In genomic region chr9:61982940-61983620, GRCm38 (mm10) we compare ENCODE assay signal across 15 mouse cellular contexts. TPM values are rescaled to one million over a fixed set of nuclear protein-coding genes. Genes with fewer than 3 reads are reported as not detected.
DNase-seq lines count a peak whose midpoint lies in the region; ATAC-seq and TF ChIP-seq lines count a peak whose summit lies in the region.
"Had no signal": no experiment of that assay in that cellular context is flagged by ENCODE, and none has a peak within 500 bp of the region (broad histone marks: within the 10 kb centered on the region; RNA-seq: fewer than 3 reads in every experiment).

No protein-coding gene starts in this region.

- H3K9ac ChIP-seq in liver, postnatal 0 days (replicated peaks), result no peak overlapping the region
- no peak overlapping the region for H3K9ac ChIP-seq in liver, embryonic 11.5 days (ENCODE audit: low read depth, low read length)
- H3K9ac ChIP-seq: embryonic facial prominence, embryonic 15.5 days; heart, embryonic 13.5 days; neural tube, embryonic 13.5 days had no signal

- peak overlapping the region; percentile 48; the same call in 1 of the 2 replicates for H3K27ac ChIP-seq in liver, postnatal 0 days (ENCODE audit: low read depth)
- no peak overlapping the region for H3K27ac ChIP-seq in liver, embryonic 11.5 days (ENCODE audit: low read depth, low read length)
- peak overlapping the region; percentile 46 for H3K27ac ChIP-seq in macrophage
- H3K27ac ChIP-seq: embryonic facial prominence, embryonic 15.5 days; heart, embryonic 13.5 days; neural tube, embryonic 13.5 days had no signal

- TF ChIP-seq CTCF in liver, postnatal 0 days (IDR thresholded peaks at IDR 0.05; ENCODE audit: low read depth), result no peak

- ATAC-seq in liver, postnatal 0 days, result no peak
- no peak for ATAC-seq in liver, embryonic 11.5 days (replicated peaks; ENCODE audit: low FRiP score)

- DNase-seq in liver, postnatal 0 days, result no peak
- DNase-seq in liver, embryonic 11.5 days (ENCODE audit: low spot score), result no peak
- peak; percentile 86 for DNase-seq in T-cell, adult 2 months (ENCODE audit: low spot score)
- DNase-seq in thymus, postnatal 14 days, result peak; percentile 54
- DNase-seq in ovary, adult 18-20 months (ENCODE audit: low spot score), result no peak
- DNase-seq in adrenal gland, adult 8-10 months, result no peak
- no peak for DNase-seq in left cerebral cortex, postnatal 36 days (ENCODE audit: low spot score in 2 of 2)
- DNase-seq: adrenal gland, postnatal 10 days; cerebellum, adult 9-10 months; left cerebral cortex, postnatal 4 days; right cerebral cortex, postnatal 4 days had no signal

- peaks cover 3% of the 10 kb centered on the region; the same call in 1 of the 2 replicates for H3K4me1 ChIP-seq in liver, postnatal 0 days (ENCODE audit: insufficient read depth)
- no peaks in the 10 kb centered on the region for H3K4me1 ChIP-seq in liver, embryonic 11.5 days (replicated peaks; ENCODE audit: control insufficient read depth, insufficient read depth, low read length)
- H3K4me1 ChIP-seq: neural tube, embryonic 13.5 days had no signal

- intact Hi-C loops in left cerebral cortex, postnatal 36 days (cut with DNase I), result no loop called here

- no peaks in the 10 kb centered on the region for H3K9me3 ChIP-seq in liver, postnatal 0 days (ENCODE audit: low read length)
- H3K9me3 ChIP-seq in liver, embryonic 11.5 days (ENCODE audit: control insufficient read depth, low read length), result no peaks in the 10 kb centered on the region
- H3K9me3 ChIP-seq: embryonic facial prominence, embryonic 15.5 days; heart, embryonic 13.5 days; neural tube, embryonic 13.5 days had no signal

- H3K4me2 ChIP-seq in liver, postnatal 0 days (ENCODE audit: low read depth, low read length), result no peak overlapping the region
- no peak overlapping the region for H3K4me2 ChIP-seq in liver, embryonic 11.5 days
- H3K4me2 ChIP-seq: embryonic facial prominence, embryonic 15.5 days; heart, embryonic 13.5 days; neural tube, embryonic 13.5 days had no signal

- no peaks in the 10 kb centered on the region for H3K79me2 ChIP-seq in macrophage (ENCODE audit: inconsistent target)

- H3K4me3 ChIP-seq in liver, postnatal 0 days (ENCODE audit: low read depth, low read length), result no peak overlapping the region
- H3K4me3 ChIP-seq in liver, embryonic 11.5 days (ENCODE audit: low read depth, low read length), result no peak overlapping the region
- no peak overlapping the region for H3K4me3 ChIP-seq in macrophage (ENCODE audit: inconsistent target)
- H3K4me3 ChIP-seq: embryonic facial prominence, embryonic 15.5 days; heart, embryonic 13.5 days; neural tube, embryonic 13.5 days had no signal

- no peaks in the 10 kb centered on the region for H3K36me3 ChIP-seq in liver, postnatal 0 days (replicated peaks; ENCODE audit: insufficient read depth, low read length)
- H3K36me3 ChIP-seq in liver, embryonic 11.5 days (ENCODE audit: control insufficient read depth, insufficient read depth, low read length), result no peaks in the 10 kb centered on the region
- H3K36me3 ChIP-seq in macrophage (ENCODE audit: inconsistent target), result no peaks in the 10 kb centered on the region
- H3K36me3 ChIP-seq: embryonic facial prominence, embryonic 15.5 days; heart, embryonic 13.5 days; neural tube, embryonic 13.5 days had no signal

- H3K27me3 ChIP-seq in liver, postnatal 0 days (ENCODE audit: insufficient read depth, low read length), result 0 out of 2 replicates have a peak, but pooled peaks cover 3% of the 10 kb centered on the region
- no peaks in the 10 kb centered on the region for H3K27me3 ChIP-seq in liver, embryonic 11.5 days (replicated peaks; ENCODE audit: control insufficient read depth, insufficient read depth, low read length)
- H3K27me3 ChIP-seq: embryonic facial prominence, embryonic 15.5 days; heart, embryonic 13.5 days; neural tube, embryonic 13.5 days had no signal

- WGBS in liver, postnatal 0 days (ENCODE audit: insufficient replicate concordance), result 74% methylated on average over 7 of the region's 7 CpGs
- 81% methylated on average over 7 of the region's 7 CpGs for WGBS in liver, embryonic 11.5 days
- 70% methylated on average over 7 of the region's 7 CpGs for WGBS in macrophage (ENCODE audit: missing documents)

- no peak for TF ChIP-seq EP300 in liver, postnatal 0 days (IDR thresholded peaks at IDR 0.05; ENCODE audit: low read depth)

RNA-seq across cellular contexts. Expression of gene Kif23, which starts 36.5 kb away (rescaled TPM):
- polyA plus RNA-seq in liver, postnatal 0 days (2015; fragmentation: Nextera tagmentation; extraction: Ambion mirVana), result 23.8 and 28.8 TPM in 2 replicates
- polyA plus RNA-seq in liver, embryonic 11.5 days (2014; fragmentation: Nextera tagmentation; extraction: Ambion mirVana), result 85.1 and 93.8 TPM in 2 replicates
- 100 to 1,000 TPM in 3 of 26 experiments, 10 to 100 TPM in 13, 1 to 10 TPM in 10; 1.9 to 170 (median 15.8) TPM for total RNA-seq in macrophage (2018; cell fraction: chromatin; rRNA removed)
- 10 to 100 TPM in 12 of 26 experiments, 1 to 10 TPM in 14; 5.1 to 45.3 (median 8.1) TPM for total RNA-seq in macrophage (2018; cell fraction: cytosol; rRNA removed)
- 100 to 1,000 TPM in 1 of 26 experiments, 10 to 100 TPM in 14, 1 to 10 TPM in 11; 3.7 to 116 (median 11.9) TPM for total RNA-seq in macrophage (2018; cell fraction: nucleus; rRNA removed)
- polyA plus RNA-seq in macrophage (2018), result 20.8 to 75.1 TPM (median 22.7 TPM) in 3 replicates
- total RNA-seq in adrenal gland, adult 8-10 months (2022), result 1 to 10 TPM; 2.3 to 3.8 (median 3.7) TPM
- 1 to 10 TPM; 2.6 to 3.6 TPM for total RNA-seq in left cerebral cortex, postnatal 36 days (2021)

RNA-seq across cellular contexts. Expression of gene Paqr5, which starts 43.6 kb away (rescaled TPM):
- 0.16 and 0.17 TPM in 2 replicates for polyA plus RNA-seq in liver, postnatal 0 days (2015; fragmentation: Nextera tagmentation; extraction: Ambion mirVana)
- polyA plus RNA-seq in liver, embryonic 11.5 days (2014; fragmentation: Nextera tagmentation; extraction: Ambion mirVana), result 0.14 and 0.41 TPM in 2 replicates
- under 1 TPM in 4 of 26 experiments, not detected in 22; 0.20 to 0.33 (median 0.25) TPM for total RNA-seq in macrophage (2018; cell fraction: chromatin; rRNA removed)
- under 1 TPM in 25 of 26 experiments, not detected in 1; 0.03 to 0.39 (median 0.10) TPM for total RNA-seq in macrophage (2018; cell fraction: cytosol; rRNA removed)
- total RNA-seq in macrophage (2018; cell fraction: nucleus; rRNA removed), result under 1 TPM in 7 of 26 experiments, not detected in 19; 0.13 to 0.64 (median 0.21) TPM
- polyA plus RNA-seq in macrophage (2018), result 0.09 to 0.14 TPM (median 0.11 TPM) in 3 replicates
- total RNA-seq in adrenal gland, adult 8-10 months (2022), result 1 to 10 TPM; 1.9 to 6.4 (median 4.2) TPM
- total RNA-seq in left cerebral cortex, postnatal 36 days (2021), result 1 to 10 TPM; 3.4 to 4.6 TPM

Comparison
In these comparisons a context has a peak if more than half of its experiments do, and no peak if none do; other contexts are left out.
1. DNase-seq: peak in T-cell, adult 2 months (single experiment) and thymus, postnatal 14 days (single experiment); none in liver, postnatal 0 days (single experiment), liver, embryonic 11.5 days (single experiment), ovary, adult 18-20 months (single experiment), adrenal gland, adult 8-10 months (single experiment) and left cerebral cortex, postnatal 36 days (0 of 2).